Mouse (Mus musculus): ENCODE measurements around the gene Gm21762. TPM values are rescaled to one million over a fixed set of nuclear protein-coding genes. Genes with fewer than 3 reads are reported as not detected.
"Not testable (repeated sequence)": the region's sequence is repeated elsewhere in the genome, so short reads cannot be mapped to it uniquely, and the experiment has no call there.

Gene Gm21762
- not detected in 2 replicates for polyA plus RNA-seq (2014; fragmentation: Nextera tagmentation; extraction: Ambion mirVana)

GRCm38 (mm10) chr13:120215847-120216246, at the start of gene Gm21762:
TSS of gene Gm21762 (minus strand) at chr13:120215947.
- not testable (repeated sequence) for ATAC-seq (ENCODE audit: insufficient number of reproducible peaks, insufficient read depth, low FRiP score, low read depth); H3K4me1 ChIP-seq (ENCODE audit: control insufficient read depth in 2 of 2, insufficient read depth in 2 of 2, low read length in 2 of 2); H3K4me2 ChIP-seq (ENCODE audit: low read length); H3K36me3 ChIP-seq (ENCODE audit: control insufficient read depth, insufficient read depth, low read length); H3K9ac ChIP-seq (ENCODE audit: low read length); H3K27me3 ChIP-seq (ENCODE audit: control insufficient read depth, insufficient read depth, low read length); H3K4me3 ChIP-seq (ENCODE audit: control insufficient read depth in 1 of 2, insufficient read depth in 1 of 2, low read depth in 1 of 2, low read length in 2 of 2); H3K9me3 ChIP-seq (ENCODE audit: control insufficient read depth, low read length); H3K27ac ChIP-seq (replicated peaks in 1 of 2; ENCODE audit: control insufficient read depth in 1 of 2, insufficient read depth in 1 of 2, low read depth in 2 of 2, low read length in 2 of 2)
- WGBS: no CpG with 5 or more reads among the region's 2 CpGs

- H3K4me2 ChIP-seq (ENCODE audit: low read length); H3K36me3 ChIP-seq (ENCODE audit: control insufficient read depth, insufficient read depth, low read length); H3K9me3 ChIP-seq (ENCODE audit: control insufficient read depth, low read length); H3K27ac ChIP-seq (replicated peaks in 1 of 2; ENCODE audit: control insufficient read depth in 1 of 2, insufficient read depth in 1 of 2, low read depth in 2 of 2, low read length in 2 of 2); H3K9ac ChIP-seq (ENCODE audit: low read length); H3K27me3 ChIP-seq (ENCODE audit: control insufficient read depth, insufficient read depth, low read length); H3K4me1 ChIP-seq (ENCODE audit: control insufficient read depth in 2 of 2, insufficient read depth in 2 of 2, low read length in 2 of 2); ATAC-seq (ENCODE audit: insufficient number of reproducible peaks, insufficient read depth, low FRiP score, low read depth); H3K4me3 ChIP-seq (ENCODE audit: control insufficient read depth in 1 of 2, insufficient read depth in 1 of 2, low read depth in 1 of 2, low read length in 2 of 2): not testable (repeated sequence)
- WGBS: 82% methylated on average over 2 of the region's 2 CpGs
Observed at GRCm38 (mm10) chr13:120262870-120263269, 47.1 kb upstream of the Gm21762 start, which contains the start of gene AF067061. TSS of gene AF067061 (plus strand) at chr13:120263114.

- H3K4me2 ChIP-seq (ENCODE audit: low read length); H3K9ac ChIP-seq (ENCODE audit: low read length); H3K9me3 ChIP-seq (ENCODE audit: control insufficient read depth, low read length); H3K27ac ChIP-seq (replicated peaks in 1 of 2; ENCODE audit: control insufficient read depth in 1 of 2, insufficient read depth in 1 of 2, low read depth in 2 of 2, low read length in 2 of 2); H3K27me3 ChIP-seq (ENCODE audit: control insufficient read depth, insufficient read depth, low read length); H3K4me1 ChIP-seq (ENCODE audit: control insufficient read depth in 2 of 2, insufficient read depth in 2 of 2, low read length in 2 of 2); H3K4me3 ChIP-seq (ENCODE audit: control insufficient read depth in 1 of 2, insufficient read depth in 1 of 2, low read depth in 1 of 2, low read length in 2 of 2); ATAC-seq (ENCODE audit: insufficient number of reproducible peaks, insufficient read depth, low FRiP score, low read depth); H3K36me3 ChIP-seq (ENCODE audit: control insufficient read depth, insufficient read depth, low read length): not testable (repeated sequence)
- WGBS: 68% methylated on average over 3 of the region's 3 CpGs
Observed at GRCm38 (mm10) chr13:120259718-120260117, 44.0 kb upstream of the Gm21762 start.

- H3K36me3 ChIP-seq (ENCODE audit: control insufficient read depth, insufficient read depth, low read length); H3K27ac ChIP-seq (replicated peaks in 1 of 2; ENCODE audit: control insufficient read depth in 1 of 2, insufficient read depth in 1 of 2, low read depth in 2 of 2, low read length in 2 of 2); H3K4me2 ChIP-seq (ENCODE audit: low read length); H3K4me3 ChIP-seq (ENCODE audit: control insufficient read depth in 1 of 2, insufficient read depth in 1 of 2, low read depth in 1 of 2, low read length in 2 of 2); H3K4me1 ChIP-seq (ENCODE audit: control insufficient read depth in 2 of 2, insufficient read depth in 2 of 2, low read length in 2 of 2); H3K9ac ChIP-seq (ENCODE audit: low read length); H3K27me3 ChIP-seq (ENCODE audit: control insufficient read depth, insufficient read depth, low read length); H3K9me3 ChIP-seq (ENCODE audit: control insufficient read depth, low read length); ATAC-seq (ENCODE audit: insufficient number of reproducible peaks, insufficient read depth, low FRiP score, low read depth): not testable (repeated sequence)
- 78% methylated on average over 3 of the region's 3 CpGs for WGBS
Observed at GRCm38 (mm10) chr13:120258817-120259658, 43.3 kb upstream of the Gm21762 start.

- not testable (repeated sequence) for H3K9me3 ChIP-seq (ENCODE audit: control insufficient read depth, low read length); H3K36me3 ChIP-seq (ENCODE audit: control insufficient read depth, insufficient read depth, low read length); H3K27ac ChIP-seq (replicated peaks in 1 of 2; ENCODE audit: control insufficient read depth in 1 of 2, insufficient read depth in 1 of 2, low read depth in 2 of 2, low read length in 2 of 2); ATAC-seq (ENCODE audit: insufficient number of reproducible peaks, insufficient read depth, low FRiP score, low read depth); H3K4me1 ChIP-seq (ENCODE audit: control insufficient read depth in 2 of 2, insufficient read depth in 2 of 2, low read length in 2 of 2); H3K4me2 ChIP-seq (ENCODE audit: low read length); H3K9ac ChIP-seq (ENCODE audit: low read length); H3K4me3 ChIP-seq (ENCODE audit: control insufficient read depth in 1 of 2, insufficient read depth in 1 of 2, low read depth in 1 of 2, low read length in 2 of 2); H3K27me3 ChIP-seq (ENCODE audit: control insufficient read depth, insufficient read depth, low read length)
- 55% methylated on average over 2 of the region's 3 CpGs for WGBS
Observed at GRCm38 (mm10) chr13:120251208-120251924, 35.6 kb upstream of the Gm21762 start.

GRCm38 (mm10) chr13:120238811-120239210, 23.1 kb upstream of the Gm21762 start, which contains the start of gene Gm21731:
TSS of gene Gm21731 (plus strand) at chr13:120239111.
- H3K4me3 ChIP-seq (ENCODE audit: control insufficient read depth in 1 of 2, insufficient read depth in 1 of 2, low read depth in 1 of 2, low read length in 2 of 2): not testable (repeated sequence)

GRCm38 (mm10) chr13:120232447-120233049, 16.8 kb upstream of the Gm21762 start:
- not testable (repeated sequence) for H3K4me3 ChIP-seq (ENCODE audit: control insufficient read depth in 1 of 2, insufficient read depth in 1 of 2, low read depth in 1 of 2, low read length in 2 of 2); H3K27me3 ChIP-seq (ENCODE audit: control insufficient read depth, insufficient read depth, low read length); H3K4me1 ChIP-seq (ENCODE audit: control insufficient read depth in 2 of 2, insufficient read depth in 2 of 2, low read length in 2 of 2); H3K36me3 ChIP-seq (ENCODE audit: control insufficient read depth, insufficient read depth, low read length); H3K27ac ChIP-seq (replicated peaks in 1 of 2; ENCODE audit: control insufficient read depth in 1 of 2, insufficient read depth in 1 of 2, low read depth in 2 of 2, low read length in 2 of 2); H3K9me3 ChIP-seq (ENCODE audit: control insufficient read depth, low read length); H3K4me2 ChIP-seq (ENCODE audit: low read length); ATAC-seq (ENCODE audit: insufficient number of reproducible peaks, insufficient read depth, low FRiP score, low read depth); H3K9ac ChIP-seq (ENCODE audit: low read length)
- 78% methylated on average over 13 of the region's 25 CpGs for WGBS

More at GRCm38 (mm10) chr13:120238811-120239210, 23.1 kb upstream of the Gm21762 start, which contains the start of gene Gm21731:
- not testable (repeated sequence) for H3K27me3 ChIP-seq (ENCODE audit: control insufficient read depth, insufficient read depth, low read length); H3K9ac ChIP-seq (ENCODE audit: low read length); H3K4me2 ChIP-seq (ENCODE audit: low read length); H3K36me3 ChIP-seq (ENCODE audit: control insufficient read depth, insufficient read depth, low read length); H3K9me3 ChIP-seq (ENCODE audit: control insufficient read depth, low read length); H3K4me1 ChIP-seq (ENCODE audit: control insufficient read depth in 2 of 2, insufficient read depth in 2 of 2, low read length in 2 of 2); H3K27ac ChIP-seq (replicated peaks in 1 of 2; ENCODE audit: control insufficient read depth in 1 of 2, insufficient read depth in 1 of 2, low read depth in 2 of 2, low read length in 2 of 2); ATAC-seq (ENCODE audit: insufficient number of reproducible peaks, insufficient read depth, low FRiP score, low read depth)

Measured in heart, embryonic 14.5 days (tissue).